Mouse (Mus musculus) megakaryocyte, adult 5-6 weeks (primary cell): ENCODE data around the gene Trim24. TPM values are rescaled to one million over a fixed set of nuclear protein-coding genes. Genes with fewer than 3 reads are reported as not detected.

ENCODE experiments used
- ATAC-seq: 2 replicates; pipeline ENCODE4 v1.8.0; 2016; ENCODE audit warnings: mild to moderate bottlenecking, inconsistent platforms; ENCODE audit not compliant: poor library complexity, severe bottlenecking
- total RNA-seq, 2 experiments: library from RNA; stranded (forward) in 1 of 2; stranded (reverse) in 1 of 2; fragments of 153-499, 151-499 nt in 1 of 2; fragments of 221-1000, 200-1000 nt in 1 of 2; gene quantifications; 2 replicates each; pipeline versions ENCODE4 v1.2.3 to v1.2.4; 2015 to 2017

The Trim24 gene
- total RNA-seq, 2 experiments from 2014 or later = 17.7 to 28.0 TPM

GRCm38 (mm10) chr6:37862893-37863292, 7.7 kb upstream of the Trim24 start:
- ATAC-seq = no peak

GRCm38 (mm10) chr6:37863961-37864730, 6.5 kb upstream of the Trim24 start:
- ATAC-seq = no peak

DNA sequence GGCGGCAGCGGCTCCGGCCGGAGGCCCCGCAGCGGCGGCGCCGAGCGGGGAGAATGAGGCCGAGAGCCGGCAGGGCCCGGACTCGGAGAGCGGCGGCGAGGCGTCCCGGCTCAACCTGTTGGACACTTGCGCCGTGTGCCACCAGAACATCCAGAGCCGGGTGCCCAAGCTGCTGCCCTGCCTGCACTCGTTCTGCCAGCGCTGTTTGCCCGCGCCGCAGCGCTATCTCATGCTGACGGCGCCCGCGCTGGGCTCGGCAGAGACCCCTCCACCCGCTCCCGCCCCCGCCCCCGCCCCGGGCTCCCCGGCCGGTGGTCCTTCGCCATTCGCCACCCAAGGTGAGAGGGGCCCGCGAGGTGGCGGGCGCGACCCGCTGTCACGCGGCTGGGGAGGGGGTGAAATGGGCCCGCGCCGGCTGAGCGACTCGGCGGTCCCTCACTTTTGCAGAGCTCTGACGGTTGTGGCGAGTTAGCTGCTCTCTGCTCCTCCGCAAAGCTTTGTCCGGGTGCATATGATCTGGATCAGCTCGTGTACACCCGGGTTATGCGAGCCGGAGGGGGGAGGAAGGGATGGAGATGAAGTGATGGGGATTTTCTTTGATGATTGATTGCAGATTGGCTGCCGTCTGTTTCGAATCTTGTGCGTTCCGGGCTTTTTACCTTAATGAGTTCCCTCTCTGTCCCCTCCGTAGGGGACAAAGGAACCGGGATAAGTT, 683 bp downstream of the Trim24 start:
- peak; percentile 10; the same call in 1 of the 2 replicates for ATAC-seq

DNA sequence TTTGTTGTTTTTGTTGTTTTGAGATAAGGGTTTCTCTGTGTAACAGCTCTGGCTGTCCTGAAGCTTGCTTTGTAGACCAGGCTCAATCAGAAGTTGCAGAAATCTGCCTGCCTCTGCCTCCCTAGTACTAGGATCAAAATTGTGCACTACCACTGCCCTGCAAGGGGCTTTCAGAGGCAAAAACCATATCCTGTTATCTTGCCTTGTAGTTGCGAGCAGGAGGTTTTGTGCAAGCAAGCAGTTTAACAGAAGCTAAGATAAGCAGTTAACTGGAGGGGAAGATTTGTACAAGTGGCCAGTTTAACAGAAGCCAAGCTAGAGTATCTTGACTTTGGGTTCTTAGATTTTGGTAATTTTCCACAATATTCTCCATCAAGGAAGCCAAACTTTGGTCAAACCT, 2.2 kb downstream of the Trim24 start:
- ATAC-seq = no peak

GRCm38 (mm10) chr6:37873731-37874130, 3.1 kb downstream of the Trim24 start:
- ATAC-seq = no peak

DNA sequence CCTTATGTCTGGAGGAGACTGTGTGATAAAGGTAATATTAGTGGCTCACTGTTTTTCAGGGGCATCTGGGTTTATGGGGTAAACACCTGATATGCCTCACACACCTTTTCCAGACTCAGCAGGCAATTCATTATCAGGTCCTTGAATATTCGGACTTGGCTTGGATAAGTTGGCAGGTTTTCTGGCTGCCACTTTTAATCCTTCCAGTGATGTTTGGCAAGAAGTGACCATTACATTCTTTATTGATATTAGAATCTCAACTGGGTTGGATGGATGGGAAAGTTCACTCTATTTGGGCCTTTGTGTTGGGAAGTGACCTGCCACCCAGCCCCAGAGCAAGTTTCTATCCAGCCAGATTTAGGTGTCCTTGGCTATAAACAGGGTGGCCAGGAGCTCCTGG, 7.6 kb downstream of the Trim24 start:
- no peak for ATAC-seq

GRCm38 (mm10) chr6:37880586-37880985, 10.0 kb downstream of the Trim24 start:
- no peak for ATAC-seq

DNA sequence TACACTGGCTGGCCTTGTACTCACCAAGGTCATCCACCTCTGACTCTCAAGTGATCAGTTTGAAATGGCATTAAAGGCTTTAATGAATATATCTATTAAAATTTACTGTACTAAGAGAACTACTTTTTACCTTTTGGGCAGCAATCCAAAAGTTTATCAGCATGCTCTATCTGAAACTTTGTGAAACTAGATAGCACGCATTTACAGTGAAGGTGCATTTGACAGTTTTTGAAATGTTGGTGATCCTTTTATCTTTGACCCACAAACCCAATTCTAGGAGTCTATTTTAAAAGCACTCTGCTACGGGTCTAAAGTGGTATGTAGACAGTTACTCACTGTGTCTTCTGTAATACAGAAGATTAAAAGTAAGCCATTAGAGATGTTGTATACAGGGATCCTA, 23.0 kb downstream of the Trim24 start:
- ATAC-seq = no peak

DNA sequence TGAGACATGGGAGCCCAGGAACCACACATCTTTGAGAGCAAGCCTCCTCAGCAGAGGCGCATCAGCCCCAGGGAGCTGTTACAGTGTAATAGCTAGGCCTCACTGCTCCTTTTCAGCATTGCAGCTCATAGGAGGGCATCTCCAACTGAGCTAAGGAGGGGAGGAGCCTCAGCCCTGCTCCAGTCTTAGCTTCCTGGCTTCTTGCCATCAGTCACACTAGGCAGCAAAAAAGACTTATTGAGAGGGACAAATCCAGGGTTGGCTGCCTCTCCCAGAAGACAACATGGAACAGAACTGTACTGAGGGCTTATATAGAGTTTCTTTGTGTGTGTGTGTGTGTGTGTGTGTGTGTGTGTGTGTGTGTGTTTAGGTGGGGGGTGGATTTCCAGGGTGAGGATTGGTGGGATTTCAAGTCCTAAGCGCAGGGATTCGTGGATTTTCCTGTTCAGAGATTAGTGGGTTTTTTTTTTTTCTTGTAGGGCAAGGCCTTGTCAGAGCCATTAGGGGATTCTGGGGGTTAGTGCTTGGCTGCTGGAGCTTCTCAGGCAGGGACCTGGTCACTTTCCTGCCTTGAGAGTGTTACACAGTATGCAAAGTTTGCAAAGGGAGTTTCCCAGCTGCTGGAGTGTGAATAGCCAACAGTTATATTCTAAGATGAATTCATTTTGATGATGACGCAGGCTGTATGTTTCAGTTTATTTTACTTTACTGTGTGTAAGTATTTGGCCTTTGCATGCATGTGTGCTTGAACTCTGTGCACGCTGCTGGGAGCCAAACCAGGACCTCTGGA, 25.2 kb downstream of the Trim24 start:
- no peak for ATAC-seq

DNA sequence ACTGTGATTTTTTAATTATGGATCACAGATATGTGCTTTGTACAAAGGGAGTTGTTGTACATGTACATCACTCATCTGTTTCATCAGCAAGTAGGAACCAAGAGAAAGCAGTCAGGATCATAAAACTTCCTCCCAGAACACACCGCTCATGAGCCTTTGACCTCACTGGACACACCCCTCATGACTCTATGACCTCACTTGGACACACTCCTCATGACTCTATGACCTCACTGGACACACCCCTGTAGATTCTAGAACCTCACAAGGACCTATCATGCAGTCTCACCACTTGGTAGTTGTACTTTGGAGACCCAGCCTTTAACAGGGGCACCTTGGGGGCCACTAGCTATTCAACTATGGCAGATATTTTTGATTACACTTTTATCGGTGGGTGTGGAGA, 29.6 kb downstream of the Trim24 start:
- ATAC-seq = no peak

- ATAC-seq = no peak
These were observed 31.2 kb downstream of the Trim24 start for GRCm38 (mm10) chr6:37901791-37902190.

GRCm38 (mm10) chr6:37903810-37904209, 33.2 kb downstream of the Trim24 start:
- no peak for ATAC-seq

DNA sequence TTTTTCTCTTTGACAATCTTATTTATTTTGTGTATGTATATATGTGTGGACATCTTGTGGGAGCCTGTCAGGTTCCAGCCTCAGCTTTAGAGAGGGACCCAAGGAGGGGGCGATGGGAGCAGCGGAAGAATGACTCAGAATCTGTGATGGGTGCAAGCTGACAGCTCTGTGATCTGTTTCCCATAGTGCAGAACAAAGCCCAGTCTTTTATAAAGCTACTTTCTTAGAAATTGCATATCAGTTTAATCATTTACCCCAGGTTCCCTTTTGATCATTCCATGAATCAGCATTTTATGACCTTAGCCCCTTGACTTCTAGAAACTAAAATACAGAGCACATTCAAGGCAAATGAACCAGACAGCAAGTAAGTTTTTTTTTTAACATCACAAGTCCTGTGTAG, 42.9 kb downstream of the Trim24 start:
- no peak for ATAC-seq

- ATAC-seq = no peak
These were observed 54.5 kb downstream of the Trim24 start for GRCm38 (mm10) chr6:37925104-37925503.

DNA sequence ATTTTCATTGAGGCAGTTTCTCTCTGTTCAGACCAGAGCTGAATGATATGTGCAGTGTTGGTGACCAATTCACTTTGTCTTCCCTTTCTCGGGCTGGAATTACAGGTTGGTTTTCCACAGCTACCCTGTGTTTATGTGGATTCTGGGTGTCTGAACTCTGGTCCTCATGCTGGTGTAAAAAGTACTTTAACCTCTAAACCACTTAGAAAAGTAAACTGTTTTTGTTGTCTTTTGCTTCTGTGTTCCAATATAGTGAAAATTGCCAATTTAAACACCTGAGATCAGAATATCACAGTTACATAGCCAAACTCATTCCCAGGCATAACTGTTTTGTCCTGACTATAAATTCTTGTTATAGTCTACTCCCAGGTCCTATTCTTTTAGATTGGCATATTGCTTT, 56.1 kb downstream of the Trim24 start:
- ATAC-seq = no peak

GRCm38 (mm10) chr6:37936498-37936897, 65.9 kb downstream of the Trim24 start:
- ATAC-seq = no peak

DNA sequence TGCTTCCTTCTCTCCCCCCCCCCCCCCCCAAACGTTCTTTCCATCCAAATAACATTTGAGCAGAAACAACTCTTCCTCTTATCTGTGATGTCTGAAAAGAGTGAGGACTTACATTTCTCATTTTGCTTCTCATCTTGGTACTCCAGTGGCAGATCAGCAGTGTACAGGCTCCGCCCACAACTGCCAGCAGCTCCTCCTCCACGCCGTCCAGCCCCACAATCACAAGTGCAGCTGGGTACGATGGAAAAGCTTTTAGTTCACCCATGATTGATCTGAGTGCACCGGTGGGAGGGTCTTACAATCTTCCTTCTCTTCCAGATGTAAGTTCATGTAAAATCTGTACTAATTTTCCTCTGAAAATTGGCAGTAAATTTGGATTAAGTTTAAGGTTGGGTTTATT, 80.7 kb downstream of the Trim24 start:
- no peak for ATAC-seq

- no peak for ATAC-seq
These were observed 96.8 kb downstream of the Trim24 start for GRCm38 (mm10) chr6:37967386-37967785.

DNA sequence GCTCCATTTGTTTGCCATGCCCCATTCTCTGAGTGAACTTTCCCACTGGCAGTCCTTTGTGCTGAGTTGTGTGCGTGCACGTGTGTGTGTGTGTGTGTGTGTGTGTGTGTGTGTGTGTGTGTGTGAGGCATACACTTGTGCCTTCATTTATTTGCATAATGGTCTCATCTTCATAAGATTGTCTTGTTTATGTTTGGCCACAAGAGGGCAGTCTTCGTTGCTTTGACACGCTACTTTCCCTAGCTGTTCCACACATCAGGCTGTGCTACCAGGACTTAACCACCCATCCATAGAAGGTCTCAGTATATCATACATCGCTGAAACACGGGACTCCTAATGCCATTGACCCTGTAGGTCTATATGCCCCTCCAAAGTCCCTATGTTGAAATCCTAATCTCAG, 136.8 kb downstream of the Trim24 start:
- peak; percentile 56 for ATAC-seq

- no peak for ATAC-seq
These were observed 142.2 kb downstream of the Trim24 start for GRCm38 (mm10) chr6:38012829-38013228.
